Mouse (Mus musculus): ENCODE measurements at regions not wholly inside any gene's neighbourhood (a gene's known extent, or its start where the extent isn't known, plus 50 kb on each side); places are given as distances from the start of the nearest gene placed in this dataset.

DNA sequence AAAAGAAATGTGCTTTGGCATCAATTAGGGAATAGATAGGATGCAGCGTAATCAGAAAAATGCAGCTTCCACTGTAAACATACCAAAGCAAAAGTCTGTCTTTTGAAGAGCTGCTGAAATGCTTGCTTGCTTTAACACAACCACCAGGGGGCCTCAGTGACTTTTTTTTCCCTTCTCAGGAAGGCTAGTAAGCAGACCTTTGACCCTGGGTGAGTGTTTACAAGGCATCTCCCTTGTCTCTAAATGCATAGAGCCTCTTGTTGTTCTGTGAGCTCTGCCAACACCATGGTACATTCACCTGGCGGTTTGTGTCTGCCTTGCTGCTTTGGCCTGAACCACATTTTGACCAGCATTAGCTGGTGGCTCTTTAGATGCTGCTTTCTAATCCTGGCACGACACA is 191.9 kb upstream of the C9orf72 start:
- peak; percentile 61; the same call in 1 of the 2 replicates for ATAC-seq (replicated peaks; ENCODE audit: poor library complexity)

DNA sequence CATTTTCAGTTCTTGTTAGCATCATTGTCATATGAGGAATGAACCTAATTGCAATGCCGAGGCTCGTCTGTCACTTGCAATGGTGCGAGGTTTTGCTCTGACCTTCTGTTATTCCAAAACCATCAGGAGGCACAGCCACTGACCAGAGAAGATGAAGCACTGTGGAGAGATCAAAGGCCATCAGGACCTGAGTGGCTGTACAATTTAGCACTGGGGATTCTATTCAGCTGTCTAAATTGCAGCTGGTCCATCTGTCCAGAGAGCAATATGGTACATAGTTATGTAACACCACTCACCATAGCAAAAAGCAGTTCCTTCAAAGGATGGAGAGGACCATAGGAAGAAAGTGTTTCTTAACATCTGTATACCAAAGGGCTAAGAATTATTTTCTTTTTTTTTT is 187.5 kb upstream of the C9orf72 start:
- ATAC-seq (replicated peaks; ENCODE audit: poor library complexity), result no peak

- ATAC-seq (replicated peaks; ENCODE audit: poor library complexity), result no peak
These were observed 179.5 kb upstream of the C9orf72 start for GRCm38 (mm10) chr4:35405301-35406006.

- ATAC-seq (replicated peaks; ENCODE audit: poor library complexity), result no peak
These were observed 178.1 kb upstream of the C9orf72 start for GRCm38 (mm10) chr4:35404068-35404467.

DNA sequence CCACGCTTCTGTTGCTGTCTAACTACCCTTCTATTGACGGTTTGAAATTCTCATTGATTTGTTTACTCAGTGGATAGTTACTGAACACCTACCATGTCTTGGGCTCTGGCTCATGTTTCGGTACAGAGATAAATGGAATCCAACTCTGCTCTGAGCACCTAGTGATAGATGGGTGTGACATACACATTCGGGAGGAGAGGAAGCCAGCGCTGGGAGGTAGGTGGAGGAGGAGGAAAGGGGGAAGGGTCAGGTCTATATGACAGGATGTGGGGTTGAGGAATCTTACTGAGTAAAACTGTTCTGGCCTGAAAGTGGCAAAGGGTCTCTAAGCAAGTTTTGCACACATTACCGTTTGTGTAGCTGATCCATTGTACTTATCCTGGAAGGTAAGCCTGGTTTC is 177.6 kb upstream of the C9orf72 start:
- ATAC-seq (replicated peaks; ENCODE audit: poor library complexity), result no peak

- ATAC-seq (replicated peaks; ENCODE audit: poor library complexity), result no peak
These were observed 176.6 kb upstream of the C9orf72 start for GRCm38 (mm10) chr4:35402376-35403133.

DNA sequence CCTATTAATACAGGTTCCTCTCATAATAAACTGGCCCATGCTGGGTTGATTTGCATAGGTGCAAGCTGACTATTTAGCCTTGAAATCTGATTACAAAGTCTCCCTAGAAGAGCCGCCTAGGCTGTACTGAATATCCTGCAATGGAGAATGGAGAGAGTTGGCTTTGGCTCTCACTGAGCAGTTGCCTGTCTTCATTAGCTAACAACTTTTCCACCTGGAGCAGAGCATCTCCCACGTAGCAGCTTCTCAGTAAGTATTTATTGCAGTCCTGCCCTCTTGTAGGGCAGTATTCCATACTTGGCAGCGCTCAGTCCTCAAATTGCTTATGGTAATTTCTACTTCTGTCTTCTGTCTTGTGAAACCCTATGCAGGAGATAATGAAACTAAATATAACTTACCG is 175.8 kb upstream of the C9orf72 start:
- no peak for ATAC-seq (replicated peaks; ENCODE audit: poor library complexity)

DNA sequence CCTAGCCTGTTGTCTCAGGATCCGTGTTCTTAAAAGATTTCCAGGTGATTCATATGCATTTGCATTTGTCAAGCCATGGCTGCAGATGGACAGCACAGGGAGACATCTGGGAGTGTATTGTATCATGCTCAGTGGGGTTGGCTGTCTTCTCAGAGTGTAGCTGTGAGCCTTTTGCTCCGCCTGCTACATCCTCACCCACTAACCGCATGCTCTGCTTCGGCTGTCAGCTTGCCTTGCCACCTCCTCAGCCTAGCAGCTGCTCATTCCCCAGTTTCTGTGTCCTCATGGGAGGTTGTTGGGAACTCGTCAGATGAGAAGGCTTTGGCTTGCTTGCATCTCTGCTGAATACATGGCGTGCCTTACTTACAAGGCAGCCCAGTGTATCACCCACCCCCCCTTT is 174.5 kb upstream of the C9orf72 start:
- no peak for ATAC-seq (replicated peaks; ENCODE audit: poor library complexity)

DNA sequence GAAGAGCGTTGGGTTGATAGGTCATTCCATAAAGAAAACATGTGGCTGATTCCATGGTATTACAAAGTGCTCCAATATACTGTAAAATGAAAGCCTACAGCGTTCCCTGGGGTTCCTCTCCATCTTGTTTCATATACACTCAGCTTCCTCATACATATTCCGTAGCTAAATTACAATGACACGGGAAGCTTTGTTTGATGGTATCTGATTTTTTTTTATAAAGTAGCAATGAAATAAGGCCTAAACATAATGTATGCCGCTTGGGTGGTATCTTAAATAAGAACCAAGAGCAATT is 169.6 kb upstream of the C9orf72 start:
- no peak for ATAC-seq (replicated peaks; ENCODE audit: poor library complexity)

DNA sequence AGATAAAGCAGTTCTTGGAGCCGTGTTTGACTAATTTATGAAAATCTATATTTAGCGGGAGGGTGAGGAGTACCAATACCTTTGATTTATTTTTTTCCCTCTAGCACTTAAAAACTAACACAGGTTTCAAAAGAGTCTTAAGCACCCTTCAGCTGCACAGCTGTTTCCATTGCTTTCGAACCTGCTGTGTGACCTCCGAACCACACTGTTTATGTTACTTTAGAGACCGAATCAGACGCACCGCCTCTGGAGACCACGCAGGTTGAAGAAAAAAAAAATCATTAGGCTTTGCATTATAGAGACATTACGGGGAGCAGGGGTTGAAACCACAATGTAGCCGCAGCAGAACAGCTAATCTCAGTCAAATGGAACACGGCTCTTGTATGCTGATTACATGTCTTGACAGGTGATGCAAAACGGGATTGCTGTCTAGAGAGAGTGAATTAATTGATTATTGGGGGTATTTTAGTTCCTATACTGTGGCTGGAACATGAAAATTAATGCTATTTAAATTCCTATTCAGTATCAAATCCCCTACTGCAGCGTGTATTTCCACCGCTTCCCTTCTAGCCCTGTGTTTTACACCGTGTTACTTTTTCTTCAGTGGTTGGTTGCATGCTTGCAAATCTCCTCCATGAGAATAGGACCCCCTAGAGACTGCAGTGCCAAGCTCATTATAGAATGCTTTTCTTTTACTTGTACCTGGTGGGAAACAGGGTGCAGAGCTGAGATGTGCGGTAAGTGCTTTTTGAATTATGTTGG is 169.0 kb upstream of the C9orf72 start:
- no peak for ATAC-seq (replicated peaks; ENCODE audit: poor library complexity)

- no peak for ATAC-seq (replicated peaks; ENCODE audit: poor library complexity)
These were observed 149.8 kb upstream of the C9orf72 start for GRCm38 (mm10) chr4:35375791-35376190.

- ATAC-seq (replicated peaks; ENCODE audit: poor library complexity), result no peak
These were observed 147.4 kb upstream of the C9orf72 start for GRCm38 (mm10) chr4:35373213-35373860.

DNA sequence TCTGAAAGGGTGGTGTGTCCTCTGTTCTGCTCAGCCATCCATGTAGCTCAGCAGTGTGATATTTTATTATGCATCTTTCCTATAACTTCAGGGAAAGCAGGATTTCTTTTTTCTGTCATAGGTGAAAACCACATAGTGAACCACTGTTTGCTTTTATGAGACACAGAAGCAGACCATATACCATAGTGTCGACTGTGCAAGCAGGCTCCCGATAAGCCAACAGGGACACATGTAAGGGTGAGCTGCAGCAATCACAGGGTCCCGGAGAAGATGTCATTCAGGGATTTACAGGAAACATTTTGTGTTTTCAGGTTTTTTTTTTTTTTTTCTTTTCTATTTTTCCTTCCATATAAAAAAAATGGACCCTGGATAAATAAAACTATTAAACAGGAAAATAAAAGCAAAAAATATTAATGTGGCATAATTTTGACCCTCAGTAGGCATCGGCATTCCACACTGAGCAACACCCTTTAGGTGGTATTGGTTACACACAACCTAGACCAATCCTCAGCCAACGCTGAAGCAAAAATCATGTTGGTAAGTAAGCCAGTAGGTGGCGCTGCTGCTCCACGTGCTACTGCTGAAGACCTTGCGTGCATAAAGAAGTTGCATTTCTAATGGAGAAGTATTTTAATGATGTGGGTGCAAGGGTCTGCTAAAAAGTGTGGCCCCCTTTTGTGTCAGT is 146.7 kb upstream of the C9orf72 start:
- ATAC-seq (replicated peaks; ENCODE audit: poor library complexity), result peak; percentile 99

- ATAC-seq (replicated peaks; ENCODE audit: poor library complexity), result no peak
These were observed 138.2 kb upstream of the C9orf72 start for GRCm38 (mm10) chr4:35364161-35364560.

DNA sequence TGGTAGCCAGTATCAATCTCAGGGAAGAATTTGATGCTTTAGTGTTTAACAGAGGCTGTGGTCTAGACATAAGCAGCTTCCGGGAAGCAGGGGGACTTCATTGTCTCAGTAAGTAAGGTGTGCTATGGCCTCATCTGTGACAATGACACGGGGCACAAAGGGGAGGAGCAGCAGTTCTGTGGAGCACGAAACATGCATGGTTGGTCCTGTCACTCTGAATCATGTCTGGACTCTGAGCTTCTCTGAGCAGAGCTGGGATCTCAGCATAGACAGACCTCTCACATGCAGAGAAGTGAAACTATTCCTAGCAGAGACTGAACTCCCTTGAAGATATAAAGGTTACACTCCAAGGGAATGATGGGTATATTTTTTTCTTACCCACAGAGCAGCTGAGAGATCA is 136.2 kb upstream of the C9orf72 start:
- ATAC-seq (replicated peaks; ENCODE audit: poor library complexity), result no peak

- ATAC-seq (replicated peaks; ENCODE audit: poor library complexity), result no peak
These were observed 133.4 kb upstream of the C9orf72 start for GRCm38 (mm10) chr4:35359376-35359775.

GRCm38 (mm10) chr4:35356904-35357563 is 131.1 kb upstream of the C9orf72 start:
- no peak for ATAC-seq (replicated peaks; ENCODE audit: poor library complexity)

DNA sequence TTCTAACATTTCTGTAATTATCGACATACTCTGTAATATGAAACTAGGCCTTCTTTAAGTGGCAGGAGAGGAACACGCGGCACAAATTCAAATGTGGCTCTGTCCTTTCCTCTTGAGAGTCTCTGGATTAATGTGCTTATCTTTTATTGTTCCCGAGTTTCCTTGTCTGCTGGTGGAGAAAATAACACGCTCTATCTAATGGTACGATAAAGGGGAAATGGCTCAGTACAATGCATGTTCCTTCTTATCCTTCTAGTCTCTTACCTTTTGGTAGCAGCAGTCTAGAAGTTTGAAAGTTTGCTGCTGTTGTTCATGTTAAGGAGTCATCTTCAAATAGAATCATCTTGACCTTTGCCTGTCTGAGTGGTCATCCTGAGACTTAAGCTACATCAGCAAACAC is 130.1 kb upstream of the C9orf72 start:
- ATAC-seq (replicated peaks; ENCODE audit: poor library complexity), result no peak

GRCm38 (mm10) chr4:35354046-35354445 is 128.1 kb upstream of the C9orf72 start:
- no peak for ATAC-seq (replicated peaks; ENCODE audit: poor library complexity)

- ATAC-seq (replicated peaks; ENCODE audit: poor library complexity), result no peak
These were observed 126.6 kb upstream of the C9orf72 start for GRCm38 (mm10) chr4:35352606-35353005.

Data from megakaryocyte progenitor cell, adult 5-6 weeks (primary cell).